Mouse (Mus musculus): ENCODE data around the gene Ccl26. TPM values are rescaled to one million over a fixed set of nuclear protein-coding genes. Genes with fewer than 3 reads are reported as not detected.

Gene Ccl26
- not detected for polyA plus RNA-seq (2014; fragmentation: Illumina TruSeq; extraction: RNeasy Lipid Tissue Mini Kit (QIAGEN cat#74804); ENCODE audit: low read depth, low replicate concordance)

DNA sequence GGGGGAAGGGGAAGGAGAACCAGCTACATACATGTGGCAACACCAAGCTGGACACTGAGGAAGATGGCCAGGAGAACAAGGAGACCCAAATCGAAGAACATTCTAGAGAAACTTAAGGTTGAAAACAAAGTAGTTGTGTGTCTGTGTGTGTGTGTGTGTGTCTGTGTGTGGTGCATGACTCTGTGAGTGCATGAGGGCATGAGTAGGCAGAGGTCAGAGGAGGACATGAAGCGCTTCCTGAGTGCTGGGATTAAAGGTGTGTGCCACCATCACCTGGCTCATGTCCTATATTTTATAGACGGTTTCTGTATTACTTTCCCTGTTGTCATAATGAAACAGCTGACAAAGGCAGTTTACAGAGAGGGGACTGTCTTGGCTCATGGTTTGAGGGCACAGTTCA lies at the start of gene Ccl26:
TSS of gene Ccl26 (minus strand) at position 101 of the 400 bp plus-strand sequence.

DNA sequence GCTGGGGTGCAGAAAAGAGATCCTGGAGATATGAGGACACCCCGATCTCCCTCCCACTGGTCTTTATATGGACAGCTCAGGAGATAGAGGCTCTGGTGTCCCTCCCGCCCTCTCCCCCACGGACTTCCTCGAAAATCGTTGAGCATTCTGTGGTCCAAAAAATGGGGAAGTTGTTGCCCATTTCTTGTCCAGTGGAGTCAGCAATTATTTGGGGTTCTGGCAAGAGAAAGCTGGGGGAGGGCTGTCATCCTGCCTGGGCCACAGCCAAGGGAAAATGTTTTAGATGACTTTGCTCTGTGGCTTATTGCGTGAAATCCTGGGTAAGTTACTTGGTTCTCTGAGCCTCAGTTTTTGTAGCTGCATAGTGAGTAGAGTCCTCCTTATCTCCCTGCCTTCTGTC lies 9.6 kb upstream of the Ccl26 start, which contains the start of gene Ccl24:
TSS of gene Ccl24 (minus strand) at position 44 of the 400 bp plus-strand sequence.

DNA sequence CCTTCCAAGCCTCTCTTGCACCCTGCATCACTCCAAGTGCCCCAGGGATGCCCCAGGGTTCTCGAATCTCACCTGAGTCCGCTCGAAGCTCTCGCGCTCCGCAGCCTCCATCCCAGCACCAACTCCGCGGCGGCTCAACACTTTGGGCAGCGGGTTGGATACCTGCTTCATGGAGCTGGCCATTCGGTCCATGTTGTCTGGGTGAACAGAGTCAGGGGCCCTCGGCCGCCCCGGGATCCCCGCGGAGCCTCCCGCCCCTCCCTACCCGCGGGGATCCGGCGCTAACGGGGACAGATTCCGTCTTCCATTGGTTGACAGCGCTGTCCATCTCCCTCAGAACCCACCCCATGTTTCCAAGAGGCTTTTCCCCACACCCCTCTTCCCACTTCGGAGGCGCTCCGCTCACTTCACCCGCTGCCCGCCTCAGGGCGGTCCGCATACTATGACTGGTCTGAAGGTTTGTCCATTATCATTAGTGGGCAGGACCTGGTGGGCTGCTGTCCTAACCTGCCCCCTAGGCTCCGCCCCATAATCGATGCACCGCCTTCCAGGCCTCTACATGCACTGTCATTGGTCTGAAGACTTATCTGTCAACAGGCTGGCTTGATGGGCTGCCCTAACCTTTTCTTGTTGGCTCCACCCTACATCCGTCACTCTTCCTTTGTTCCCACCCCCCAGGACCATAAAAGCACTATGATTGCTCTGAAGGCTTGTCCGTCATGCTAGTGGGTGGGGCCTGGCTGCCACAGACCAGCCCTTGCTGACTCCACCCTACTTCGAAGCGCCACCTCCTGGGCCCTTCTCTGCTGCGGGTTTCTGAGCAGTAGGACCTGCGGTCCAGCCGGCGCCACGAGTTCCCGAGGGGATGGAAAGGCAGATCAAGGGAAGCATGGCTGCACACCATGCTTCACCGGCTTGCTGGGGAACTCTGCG lies 18.2 kb downstream of the Ccl26 start, which contains the start of gene Hip1:
TSS of gene Hip1 (minus strand) at position 256 of the 933 bp plus-strand sequence.

Other genes starting within 250 kb of the Ccl26 start
- 1.2 TPM for gene Fkbp6, start 213.5 kb downstream of the Ccl26 start, polyA plus RNA-seq (2014; fragmentation: Illumina TruSeq; extraction: RNeasy Lipid Tissue Mini Kit (QIAGEN cat#74804); ENCODE audit: low read depth, low replicate concordance)
- not detected for gene Trim50, start 210.3 kb downstream of the Ccl26 start, polyA plus RNA-seq (2014; fragmentation: Illumina TruSeq; extraction: RNeasy Lipid Tissue Mini Kit (QIAGEN cat#74804); ENCODE audit: low read depth, low replicate concordance)
- gene Nsun5, start 193.6 kb downstream of the Ccl26 start, polyA plus RNA-seq (2014; fragmentation: Illumina TruSeq; extraction: RNeasy Lipid Tissue Mini Kit (QIAGEN cat#74804); ENCODE audit: low read depth, low replicate concordance): 15.6 TPM
- 15.4 TPM for gene Pom121, start 169.0 kb downstream of the Ccl26 start, polyA plus RNA-seq (2014; fragmentation: Illumina TruSeq; extraction: RNeasy Lipid Tissue Mini Kit (QIAGEN cat#74804); ENCODE audit: low read depth, low replicate concordance)
- gene Hip1, start 18.4 kb downstream of the Ccl26 start, polyA plus RNA-seq (2014; fragmentation: Illumina TruSeq; extraction: RNeasy Lipid Tissue Mini Kit (QIAGEN cat#74804); ENCODE audit: low read depth, low replicate concordance): 24.9 TPM
- gene Ccl24, start 9.5 kb upstream of the Ccl26 start, polyA plus RNA-seq (2014; fragmentation: Illumina TruSeq; extraction: RNeasy Lipid Tissue Mini Kit (QIAGEN cat#74804); ENCODE audit: low read depth, low replicate concordance): 15.2 TPM
- gene Rhbdd2, start 69.0 kb upstream of the Ccl26 start, polyA plus RNA-seq (2014; fragmentation: Illumina TruSeq; extraction: RNeasy Lipid Tissue Mini Kit (QIAGEN cat#74804); ENCODE audit: low read depth, low replicate concordance): 32.3 TPM
- 150 TPM for gene Por, start 106.5 kb upstream of the Ccl26 start, polyA plus RNA-seq (2014; fragmentation: Illumina TruSeq; extraction: RNeasy Lipid Tissue Mini Kit (QIAGEN cat#74804); ENCODE audit: low read depth, low replicate concordance)
- 92.4 TPM for gene Tmem120a, start 180.9 kb upstream of the Ccl26 start, polyA plus RNA-seq (2014; fragmentation: Illumina TruSeq; extraction: RNeasy Lipid Tissue Mini Kit (QIAGEN cat#74804); ENCODE audit: low read depth, low replicate concordance)
- gene Styxl1, start 214.8 kb upstream of the Ccl26 start, polyA plus RNA-seq (2014; fragmentation: Illumina TruSeq; extraction: RNeasy Lipid Tissue Mini Kit (QIAGEN cat#74804); ENCODE audit: low read depth, low replicate concordance): 3.8 TPM
- gene Mdh2, start 214.9 kb upstream of the Ccl26 start, polyA plus RNA-seq (2014; fragmentation: Illumina TruSeq; extraction: RNeasy Lipid Tissue Mini Kit (QIAGEN cat#74804); ENCODE audit: low read depth, low replicate concordance): 245 TPM
- gene Srrm3, start 243.3 kb upstream of the Ccl26 start, polyA plus RNA-seq (2014; fragmentation: Illumina TruSeq; extraction: RNeasy Lipid Tissue Mini Kit (QIAGEN cat#74804); ENCODE audit: low read depth, low replicate concordance): not detected

Measured in adipose tissue, adult 10 weeks (tissue).